Mouse (Mus musculus) heart, postnatal 4 days (tissue): ENCODE measurements around the gene Fancc. TPM values are rescaled to one million over a fixed set of nuclear protein-coding genes. Genes with fewer than 3 reads are reported as not detected.
"Not testable (repeated sequence)": the region's sequence is repeated elsewhere in the genome, so short reads cannot be mapped to it uniquely, and the experiment has no call there.

Experiments used
- DNase-seq: peaks from one replicate; pipeline ENCODE4 v3.0.0; 2021
- total RNA-seq, 2 experiments: library from RNA; stranded (reverse); gene quantifications; 2 replicates each; pipeline ENCODE4 v1.2.3; 2021

Gene Fancc
- total RNA-seq, 2 experiments from 2014 or later, result 9.7 to 11.1 TPM

GRCm38 (mm10) chr13:63418148-63418547, 78.9 kb downstream of the Fancc start:
- no peak for DNase-seq

DNA sequence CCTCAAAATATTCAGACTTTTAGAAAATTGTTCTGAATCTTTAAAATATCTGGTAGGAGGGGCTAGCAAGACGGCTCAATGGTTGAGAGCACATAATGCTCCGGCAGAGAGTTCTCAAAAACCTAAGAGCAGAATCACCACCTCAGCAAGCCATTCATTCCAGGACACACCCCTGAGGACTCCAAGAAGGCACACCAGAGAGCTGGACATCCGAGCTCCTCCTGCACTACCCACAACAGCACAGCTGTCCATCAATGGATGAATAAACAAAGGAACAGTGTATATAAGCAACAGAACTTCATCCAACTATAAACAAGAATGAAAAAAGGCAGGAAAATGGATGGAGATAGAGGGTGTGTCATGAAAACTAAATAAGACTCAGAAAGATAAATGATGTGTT, 80.3 kb downstream of the Fancc start:
- no peak for DNase-seq

DNA sequence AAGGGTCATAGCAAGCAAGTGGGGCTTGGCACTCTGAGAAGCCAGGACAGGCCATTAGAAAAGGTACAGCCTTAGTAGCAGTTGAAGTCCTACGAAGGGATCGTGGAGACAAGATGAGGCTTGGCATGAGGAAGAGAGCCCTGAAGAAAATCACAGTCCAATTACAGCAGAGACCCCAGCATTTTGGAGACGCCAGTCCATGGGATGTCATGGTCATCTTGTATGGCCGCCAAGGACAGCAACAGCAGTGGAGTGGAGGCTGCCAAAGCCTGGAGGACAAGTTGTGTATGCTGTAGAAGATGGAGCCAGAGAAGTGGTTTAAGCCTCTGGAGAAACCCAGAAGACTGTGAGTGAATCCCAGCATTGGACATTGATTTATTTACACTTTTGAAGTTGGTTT, 84.4 kb downstream of the Fancc start:
- no peak for DNase-seq

GRCm38 (mm10) chr13:63411310-63412022, 85.6 kb downstream of the Fancc start:
- DNase-seq, result no peak

GRCm38 (mm10) chr13:63410578-63411298, 86.3 kb downstream of the Fancc start:
- DNase-seq, result no peak

- DNase-seq, result no peak
These were observed 91.9 kb downstream of the Fancc start for GRCm38 (mm10) chr13:63405151-63405550.

DNA sequence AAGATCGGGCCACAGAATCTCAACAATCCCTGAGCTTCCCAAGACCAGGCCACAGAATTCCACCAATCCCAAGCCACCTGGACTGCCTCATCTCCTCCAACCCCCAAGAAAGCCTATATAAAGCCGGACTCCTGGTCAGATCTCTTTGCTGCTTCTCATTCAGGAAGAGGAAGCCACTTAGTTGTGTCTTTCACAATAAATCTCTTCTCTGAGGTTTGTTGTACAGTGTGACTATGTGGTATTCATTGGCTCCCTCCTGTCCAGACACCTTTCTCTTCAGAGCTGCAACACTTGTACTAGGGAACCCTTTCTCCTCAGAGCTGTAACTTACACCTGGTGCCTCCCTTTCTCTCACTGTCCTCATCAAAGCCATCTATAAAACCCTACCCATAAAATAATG, 92.4 kb downstream of the Fancc start:
- DNase-seq, result no peak

- peak; percentile 31 for DNase-seq
These were observed 94.3 kb downstream of the Fancc start for GRCm38 (mm10) chr13:63402823-63403222.

DNA sequence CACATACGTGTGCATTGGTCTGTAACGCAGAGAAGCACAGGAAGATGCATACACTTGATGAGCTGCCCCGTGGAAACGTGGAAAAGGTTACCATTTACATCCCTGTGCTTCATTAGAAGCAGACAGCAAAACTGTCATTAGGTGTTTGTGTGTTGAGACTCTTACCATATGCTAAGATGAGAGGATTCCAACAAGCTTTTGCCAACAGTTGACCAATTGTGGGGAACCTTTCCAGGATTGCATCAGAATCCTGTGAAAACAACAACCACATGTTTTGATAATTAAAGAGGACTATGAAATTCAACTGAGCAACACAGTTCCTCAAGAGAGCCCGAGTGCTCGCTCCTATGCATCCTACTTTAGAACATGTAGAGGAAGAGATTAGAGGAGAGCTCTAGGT, 97.0 kb downstream of the Fancc start:
- DNase-seq, result peak; percentile 40

DNA sequence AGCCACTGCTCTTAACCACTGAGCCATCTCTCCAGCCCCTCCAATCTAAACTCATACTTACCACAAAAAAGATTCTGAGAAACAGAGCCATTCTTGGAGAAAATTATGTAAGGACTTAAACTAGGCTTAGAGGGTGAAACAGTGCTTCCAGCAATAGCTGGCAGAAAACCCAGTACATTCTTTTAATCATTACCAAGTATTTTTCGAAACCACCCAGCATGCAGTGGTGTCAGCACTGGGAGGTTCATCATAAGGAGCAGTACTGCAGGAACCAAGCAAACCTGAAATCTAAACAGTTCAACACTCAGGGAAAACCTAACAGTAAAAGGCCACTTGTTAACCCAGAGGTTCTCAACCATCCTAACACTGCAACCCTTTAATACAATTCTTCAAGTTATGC, 99.7 kb downstream of the Fancc start:
- DNase-seq, result no peak

GRCm38 (mm10) chr13:63394304-63395063, 102.6 kb downstream of the Fancc start:
- DNase-seq, result no peak

DNA sequence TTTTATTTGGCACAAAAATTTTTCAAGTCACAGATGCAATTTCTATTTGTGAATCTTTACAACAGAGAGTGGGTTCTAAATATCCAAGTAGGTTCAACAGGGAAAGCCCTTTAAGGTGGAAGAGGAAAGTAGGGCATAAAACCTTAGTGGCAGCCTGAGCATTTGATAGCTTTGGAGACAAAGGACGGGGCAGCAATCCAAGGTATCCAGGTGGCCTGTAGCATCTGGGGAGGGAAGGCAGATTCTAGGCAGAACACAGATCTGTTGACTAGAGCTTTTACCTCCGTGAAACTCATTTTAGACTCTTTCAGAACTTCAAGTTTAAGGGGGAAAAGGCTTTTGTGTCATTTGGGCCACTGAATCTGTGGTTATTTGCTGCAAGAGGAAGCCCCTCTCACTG, 111.8 kb downstream of the Fancc start:
- DNase-seq, result no peak

DNA sequence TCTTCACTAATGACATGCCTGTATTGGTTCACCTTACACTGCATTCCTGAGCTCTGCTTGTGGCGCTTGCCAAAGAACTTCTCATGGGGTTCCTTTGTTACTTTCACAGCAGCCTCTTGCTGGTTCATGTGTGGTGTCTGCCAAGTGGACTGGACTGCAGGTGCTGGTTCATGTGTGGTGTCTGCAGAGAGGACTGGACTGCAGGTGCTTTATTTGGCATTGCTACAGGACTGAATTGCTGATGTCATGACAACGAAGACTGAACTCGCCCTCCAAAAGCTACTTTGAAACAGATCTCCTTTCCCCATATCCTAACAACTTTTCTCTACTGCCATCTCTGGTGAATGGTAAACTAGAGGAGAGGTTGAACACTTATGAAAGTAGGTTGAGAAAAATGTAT, 112.3 kb downstream of the Fancc start:
- no peak for DNase-seq

DNA sequence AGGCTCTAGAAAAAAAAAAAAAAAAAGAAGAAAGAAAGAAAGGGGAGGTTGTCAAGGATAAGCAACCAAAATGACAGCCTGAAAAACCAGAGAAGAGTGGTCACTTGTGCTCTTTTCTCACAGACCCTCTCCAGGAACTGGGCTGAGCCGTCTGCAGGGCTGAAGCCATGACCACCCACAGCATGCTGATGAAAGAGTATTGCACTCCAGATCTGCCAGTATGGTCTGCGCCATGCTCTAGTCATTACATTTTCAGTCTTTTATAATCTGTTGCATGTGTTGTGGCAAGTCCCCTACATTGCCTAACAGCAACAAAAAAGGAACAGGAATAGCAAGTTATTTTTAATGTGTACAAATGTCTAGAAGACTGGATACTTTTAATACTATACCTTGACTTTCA, 114.9 kb downstream of the Fancc start:
- DNase-seq, result no peak

DNA sequence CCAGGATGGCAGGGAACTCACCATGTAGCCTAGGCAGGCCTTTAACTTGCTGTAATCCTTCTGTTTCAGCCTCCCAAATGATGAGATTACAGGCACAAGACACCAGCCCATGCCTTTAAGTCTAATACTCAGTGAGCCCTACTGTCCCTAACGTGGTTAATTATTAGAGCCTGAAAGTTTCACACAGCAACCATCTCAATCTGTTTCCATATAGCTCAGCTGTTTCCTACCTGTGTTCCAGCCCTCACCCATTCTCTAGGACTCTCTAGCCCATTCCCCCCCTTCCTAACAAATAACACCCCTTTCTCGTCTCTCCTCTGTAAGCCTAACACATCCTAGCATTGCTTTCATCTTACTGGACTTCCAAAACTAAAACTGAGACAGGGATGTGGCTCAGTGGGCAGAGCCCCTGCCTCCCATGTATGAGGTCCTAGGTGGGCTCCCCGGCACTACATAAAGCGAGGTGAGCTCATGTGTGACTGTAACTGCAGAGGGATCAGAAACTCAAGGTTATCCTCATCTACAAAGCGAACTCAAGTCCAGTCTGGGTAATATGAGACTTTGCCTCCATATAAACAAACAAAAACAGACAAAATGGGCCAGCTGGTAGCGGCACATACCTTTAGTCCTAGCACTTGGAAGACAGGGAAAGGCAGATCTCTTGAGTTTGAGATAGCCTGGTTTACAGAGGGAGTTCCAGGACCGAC, 123.5 kb downstream of the Fancc start:
- DNase-seq, result no peak

- DNase-seq, result no peak
These were observed 135.3 kb downstream of the Fancc start for GRCm38 (mm10) chr13:63361755-63362154.

DNA sequence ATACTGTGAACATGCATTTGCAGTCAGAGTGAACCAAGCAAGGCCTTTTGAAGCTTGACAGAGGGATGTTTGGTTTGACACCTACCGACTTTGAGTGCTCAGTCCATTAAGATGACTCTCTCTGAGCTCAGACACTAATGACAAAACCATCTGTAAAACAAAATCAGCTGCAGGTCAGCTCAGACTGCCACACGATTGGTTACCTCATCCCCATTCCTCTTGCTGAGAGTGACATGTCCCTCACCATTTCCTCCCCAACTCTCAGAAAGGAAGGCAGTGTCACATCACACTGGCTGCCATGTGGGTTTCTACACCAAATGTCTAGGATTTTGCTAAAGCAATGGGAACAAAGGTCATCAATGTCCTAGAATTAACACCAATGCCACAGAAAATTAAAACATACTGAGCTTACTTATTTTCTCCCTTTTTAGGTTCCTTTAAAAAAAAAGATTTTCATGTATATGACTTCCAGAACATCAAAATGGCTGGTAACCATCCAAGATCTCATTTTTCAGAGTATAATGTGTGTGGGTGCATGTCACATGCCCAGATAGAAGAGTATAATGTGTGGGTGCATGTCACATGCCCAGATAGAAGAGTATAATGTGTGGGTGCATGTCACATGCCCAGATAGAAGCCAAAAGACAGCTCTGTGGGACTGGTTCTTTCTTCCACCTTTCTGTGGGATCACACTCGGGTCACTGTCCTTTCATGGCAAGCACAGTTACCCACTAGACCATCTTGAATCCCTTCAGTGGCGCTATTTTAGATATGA, 136.8 kb downstream of the Fancc start:
- no peak for DNase-seq

DNA sequence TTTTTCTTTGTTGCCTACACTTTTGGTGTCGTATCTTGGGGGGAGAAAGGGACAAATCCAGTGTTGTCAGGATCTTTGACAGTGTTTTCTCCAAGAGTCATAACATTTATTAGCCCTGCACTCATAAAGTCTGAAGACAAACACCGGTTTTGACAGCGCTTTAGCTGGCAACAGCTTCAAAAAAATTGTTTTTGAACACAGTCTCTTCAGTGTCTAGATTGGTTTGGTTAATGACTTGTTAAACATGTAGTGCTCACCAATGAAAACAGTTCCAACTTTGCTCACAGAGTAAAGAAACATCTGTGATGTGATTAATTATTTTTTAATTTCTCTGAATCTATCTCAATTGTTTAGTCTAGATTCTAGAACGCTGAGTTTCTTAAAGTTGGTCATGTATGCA, 137.7 kb downstream of the Fancc start:
- DNase-seq, result no peak

GRCm38 (mm10) chr13:63356558-63356957, 140.5 kb downstream of the Fancc start:
- DNase-seq, result peak; percentile 77

GRCm38 (mm10) chr13:63356101-63356500, 141.0 kb downstream of the Fancc start:
- DNase-seq, result no peak

GRCm38 (mm10) chr13:63353312-63353711, 143.8 kb downstream of the Fancc start:
- not testable (repeated sequence) for DNase-seq

DNA sequence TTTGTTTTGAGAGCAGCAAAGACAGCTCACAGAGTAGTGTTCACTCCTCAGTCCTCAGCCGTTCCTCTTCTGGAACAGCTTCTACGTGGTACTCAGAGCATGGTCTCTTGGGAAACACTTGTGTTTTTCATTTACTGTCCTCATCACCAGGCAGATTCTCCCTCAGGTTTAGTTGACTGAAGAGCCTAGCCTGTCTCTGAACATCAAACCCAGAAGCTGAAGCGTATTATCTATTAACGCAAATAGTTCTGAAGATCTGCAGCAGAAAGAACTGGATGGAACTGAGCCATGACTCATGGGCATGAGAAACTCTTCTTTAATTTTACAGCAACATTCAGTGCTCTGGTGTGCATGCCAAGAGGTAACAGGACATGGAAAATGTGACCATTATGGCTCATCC, 147.0 kb downstream of the Fancc start:
- DNase-seq, result no peak
